29 mouse cellular contexts compared by ENCODE assay signal in the genomic region with DNA sequence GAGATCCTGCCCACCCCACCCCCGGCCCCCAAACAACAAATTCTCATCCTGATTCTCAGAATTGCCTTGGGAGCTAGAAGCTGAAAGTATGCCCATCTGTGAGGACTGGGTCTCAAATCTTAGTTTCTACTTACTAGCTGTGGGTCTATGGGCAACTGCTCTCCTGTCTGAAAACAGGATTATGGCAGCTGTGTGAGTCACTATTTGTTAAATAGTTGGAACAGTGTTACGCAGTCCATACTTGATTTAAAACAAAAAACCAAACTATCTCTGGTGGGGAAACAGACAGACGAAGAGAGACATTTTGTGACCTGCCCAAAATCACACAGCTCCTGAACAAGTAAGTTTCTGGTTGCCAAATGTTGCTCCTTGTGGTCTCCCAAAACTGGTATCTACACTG. TPM values are rescaled to one million over a fixed set of nuclear protein-coding genes. Genes with fewer than 3 reads are reported as not detected.
"Had no signal": no experiment of that assay in that cellular context is flagged by ENCODE, and none has a peak within 500 bp of the region (broad histone marks: within the 10 kb centered on the region; RNA-seq: fewer than 3 reads in every experiment).

No protein-coding gene starts in this region.

- H3K36me3 ChIP-seq: heart, embryonic 15.5 days; hindbrain, embryonic 15.5 days had no signal

- H3K4me3 ChIP-seq: heart, adult 2 months; heart, embryonic 15.5 days; hindbrain, embryonic 15.5 days; kidney, embryonic 15.5 days; limb, embryonic 13.5 days; limb, embryonic 15.5 days; liver, embryonic 12.5 days had no signal

- H3K4me2 ChIP-seq: heart, embryonic 11.5 days; heart, embryonic 15.5 days; hindbrain, embryonic 13.5 days; kidney, embryonic 15.5 days; limb, embryonic 13.5 days; limb, embryonic 15.5 days; liver, embryonic 12.5 days had no signal

- DNase-seq: gastrocnemius, postnatal 14 days; gastrocnemius, postnatal 36 days; heart, adult 2 months; heart, postnatal 14 days; heart, postnatal 36 days; kidney, adult 11 months; kidney, adult 2 months; kidney, adult 9 months; kidney, postnatal 14 days; kidney, postnatal 36 days; layer of hippocampus, adult 9-11 months; layer of hippocampus, postnatal 36 days; left cerebral cortex, postnatal 4 days had no signal

RNA-seq across cellular contexts. Expression of a gene that starts 2.3 kb away (rescaled TPM):
- polyA plus RNA-seq: heart, adult 2 months; heart, embryonic 11.5 days; heart, embryonic 13.5 days; heart, embryonic 15.5 days; hindbrain, embryonic 11.5 days; hindbrain, embryonic 13.5 days; hindbrain, embryonic 15.5 days; hindbrain, postnatal 0 days; intestine, embryonic 14.5 days; intestine, embryonic 16.5 days; kidney, postnatal 0 days; limb, embryonic 11.5 days; limb, embryonic 13.5 days; limb, embryonic 15.5 days; liver, adult 2 months; liver, embryonic 12.5 days had no signal
